Mouse (Mus musculus): Measurements from ENCODE around the gene Pphln1. TPM values are rescaled to one million over a fixed set of nuclear protein-coding genes. Genes with fewer than 3 reads are reported as not detected.

Pphln1 gene
- polyA plus RNA-seq, 1 experiment from 2014 or later, result 17.7 TPM

- H3K4me3 ChIP-seq (ENCODE audit: low read depth, low read length), result no peak overlapping the region
- peaks cover 6% of the 10 kb centered on the region; the same call in 1 of the 2 replicates for H3K36me3 ChIP-seq (ENCODE audit: control insufficient read depth, insufficient read depth)
- H3K27me3 ChIP-seq (replicated peaks; ENCODE audit: control insufficient read depth, insufficient read depth, low read length), result no peaks in the 10 kb centered on the region
- H3K9me3 ChIP-seq (ENCODE audit: control insufficient read depth), result no peaks in the 10 kb centered on the region
- H3K27ac ChIP-seq (ENCODE audit: low read depth, low read length), result no peak overlapping the region
- no peak for ATAC-seq
- H3K4me1 ChIP-seq (replicated peaks; ENCODE audit: control insufficient read depth, insufficient read depth, low read length), result no peaks in the 10 kb centered on the region
- 80% methylated on average over 7 of the region's 7 CpGs for WGBS
- no peak overlapping the region for H3K4me2 ChIP-seq (replicated peaks; ENCODE audit: low read depth)
- no peak overlapping the region for H3K9ac ChIP-seq (ENCODE audit: low read depth, low read length)
- peak; percentile 33; the same call in 1 of the 2 replicates for TF ChIP-seq CTCF (IDR thresholded peaks at IDR 0.05; ENCODE audit: low read depth)
These were observed 22.4 kb downstream of the Pphln1 start for GRCm38 (mm10) chr15:93420596-93420995.

GRCm38 (mm10) chr15:93422537-93422936 lies 24.4 kb downstream of the Pphln1 start:
- ATAC-seq, result no peak
- 88% methylated on average over 1 of the region's 1 CpGs for WGBS
- H3K4me3 ChIP-seq (ENCODE audit: low read depth, low read length), result no peak overlapping the region

GRCm38 (mm10) chr15:93433811-93434210 lies 35.7 kb downstream of the Pphln1 start:
- Histone ChIP-seq H3K36me3 (ENCODE audit: control insufficient read depth, insufficient read depth) (peaks cover 7% of the 10 kb centered on the region), H3K4me2 (replicated peaks; ENCODE audit: low read depth) (no peak overlapping the region), H3K27me3 (replicated peaks; ENCODE audit: control insufficient read depth, insufficient read depth, low read length) (no peaks in the 10 kb centered on the region), H3K27ac (ENCODE audit: low read depth, low read length) (no peak overlapping the region), H3K9me3 (ENCODE audit: control insufficient read depth) (no peaks in the 10 kb centered on the region), H3K4me3 (ENCODE audit: low read depth, low read length) (no peak overlapping the region), H3K9ac (ENCODE audit: low read depth, low read length) (no peak overlapping the region), H3K4me1 (replicated peaks; ENCODE audit: control insufficient read depth, insufficient read depth, low read length) (no peaks in the 10 kb centered on the region)
- no peak for ATAC-seq
- 55% methylated on average over 11 of the region's 11 CpGs for WGBS
- TF ChIP-seq CTCF (IDR thresholded peaks at IDR 0.05; ENCODE audit: low read depth), result no peak

More at GRCm38 (mm10) chr15:93422537-93422936, 24.4 kb downstream of the Pphln1 start:
- no peaks in the 10 kb centered on the region for H3K9me3 ChIP-seq (ENCODE audit: control insufficient read depth)
- no peaks in the 10 kb centered on the region for H3K27me3 ChIP-seq (replicated peaks; ENCODE audit: control insufficient read depth, insufficient read depth, low read length)
- H3K36me3 ChIP-seq (ENCODE audit: control insufficient read depth, insufficient read depth), result 0 out of 2 replicates have a peak, but pooled peaks cover 6% of the 10 kb centered on the region
- TF ChIP-seq CTCF (IDR thresholded peaks at IDR 0.05; ENCODE audit: low read depth), result no peak
- no peaks in the 10 kb centered on the region for H3K4me1 ChIP-seq (replicated peaks; ENCODE audit: control insufficient read depth, insufficient read depth, low read length)
- no peak overlapping the region for H3K9ac ChIP-seq (ENCODE audit: low read depth, low read length)
- H3K4me2 ChIP-seq (replicated peaks; ENCODE audit: low read depth), result no peak overlapping the region
- H3K27ac ChIP-seq (ENCODE audit: low read depth, low read length), result no peak overlapping the region

GRCm38 (mm10) chr15:93435998-93436397 lies 37.8 kb downstream of the Pphln1 start:
- WGBS, result 78% methylated on average over 12 of the region's 12 CpGs
- no peak for TF ChIP-seq CTCF (IDR thresholded peaks at IDR 0.05; ENCODE audit: low read depth)
- Histone ChIP-seq H3K27me3 (replicated peaks; ENCODE audit: control insufficient read depth, insufficient read depth, low read length) (no peaks in the 10 kb centered on the region), H3K9me3 (ENCODE audit: control insufficient read depth) (no peaks in the 10 kb centered on the region), H3K4me1 (replicated peaks; ENCODE audit: control insufficient read depth, insufficient read depth, low read length) (no peaks in the 10 kb centered on the region), H3K4me2 (replicated peaks; ENCODE audit: low read depth) (no peak overlapping the region), H3K4me3 (ENCODE audit: low read depth, low read length) (no peak overlapping the region), H3K36me3 (ENCODE audit: control insufficient read depth, insufficient read depth) (peaks cover 7% of the 10 kb centered on the region), H3K27ac (ENCODE audit: low read depth, low read length) (no peak overlapping the region), H3K9ac (ENCODE audit: low read depth, low read length) (no peak overlapping the region)
- no peak for ATAC-seq

GRCm38 (mm10) chr15:93438663-93439062 lies 40.5 kb downstream of the Pphln1 start:
- no peaks in the 10 kb centered on the region for H3K9me3 ChIP-seq (ENCODE audit: control insufficient read depth)
- no peak overlapping the region for H3K4me3 ChIP-seq (ENCODE audit: low read depth, low read length)
- no peak overlapping the region for H3K9ac ChIP-seq (ENCODE audit: low read depth, low read length)
- 46% methylated on average over 5 of the region's 5 CpGs for WGBS
- no peak for ATAC-seq
- no peaks in the 10 kb centered on the region for H3K27me3 ChIP-seq (replicated peaks; ENCODE audit: control insufficient read depth, insufficient read depth, low read length)
- no peaks in the 10 kb centered on the region for H3K4me1 ChIP-seq (replicated peaks; ENCODE audit: control insufficient read depth, insufficient read depth, low read length)
- H3K36me3 ChIP-seq (ENCODE audit: control insufficient read depth, insufficient read depth), result peaks cover 21% of the 10 kb centered on the region
- H3K4me2 ChIP-seq (replicated peaks; ENCODE audit: low read depth), result no peak overlapping the region
- peak; percentile 96 for TF ChIP-seq CTCF (IDR thresholded peaks at IDR 0.05; ENCODE audit: low read depth)
- H3K27ac ChIP-seq (ENCODE audit: low read depth, low read length), result no peak overlapping the region

GRCm38 (mm10) chr15:93442271-93442670 lies 44.1 kb downstream of the Pphln1 start:
- Histone ChIP-seq H3K9me3 (ENCODE audit: control insufficient read depth) (no peaks in the 10 kb centered on the region), H3K27ac (ENCODE audit: low read depth, low read length) (no peak overlapping the region), H3K4me2 (replicated peaks; ENCODE audit: low read depth) (no peak overlapping the region), H3K9ac (ENCODE audit: low read depth, low read length) (no peak overlapping the region), H3K4me3 (ENCODE audit: low read depth, low read length) (no peak overlapping the region), H3K36me3 (ENCODE audit: control insufficient read depth, insufficient read depth) (peaks cover 21% of the 10 kb centered on the region), H3K4me1 (replicated peaks; ENCODE audit: control insufficient read depth, insufficient read depth, low read length) (no peaks in the 10 kb centered on the region), H3K27me3 (replicated peaks; ENCODE audit: control insufficient read depth, insufficient read depth, low read length) (no peaks in the 10 kb centered on the region)
- ATAC-seq, result no peak
- peak; percentile 42; the same call in 1 of the 2 replicates for TF ChIP-seq CTCF (IDR thresholded peaks at IDR 0.05; ENCODE audit: low read depth)
- 94% methylated on average over 4 of the region's 4 CpGs for WGBS

- Histone ChIP-seq H3K9ac (ENCODE audit: low read depth, low read length) (no peak overlapping the region), H3K4me1 (replicated peaks; ENCODE audit: control insufficient read depth, insufficient read depth, low read length) (no peaks in the 10 kb centered on the region), H3K36me3 (ENCODE audit: control insufficient read depth, insufficient read depth) (peaks cover 21% of the 10 kb centered on the region), H3K9me3 (ENCODE audit: control insufficient read depth) (no peaks in the 10 kb centered on the region), H3K4me2 (replicated peaks; ENCODE audit: low read depth) (no peak overlapping the region), H3K27me3 (replicated peaks; ENCODE audit: control insufficient read depth, insufficient read depth, low read length) (no peaks in the 10 kb centered on the region), H3K4me3 (ENCODE audit: low read depth, low read length) (no peak overlapping the region), H3K27ac (ENCODE audit: low read depth, low read length) (no peak overlapping the region)
- ATAC-seq, result no peak
- no peak for TF ChIP-seq CTCF (IDR thresholded peaks at IDR 0.05; ENCODE audit: low read depth)
- WGBS, result 57% methylated on average over 6 of the region's 6 CpGs
These were observed 45.5 kb downstream of the Pphln1 start for GRCm38 (mm10) chr15:93443676-93444075.
